Mouse (Mus musculus) spleen, adult 2 months (tissue): ENCODE measurements at regions not wholly inside any gene's neighbourhood (a gene's known extent, or its start where the extent isn't known, plus 50 kb on each side); places are given as distances from the start of the nearest gene placed in this dataset.

Experiments used
- DNase-seq, 2 experiments: peaks; one replicate each; pipeline versions ENCODE4 v3.0.0 to v3.0.0-alpha.2; 2012 to 2021; ENCODE audit warnings: low spot score in 2 of 2, low read depth in 1 of 2
- H3K27ac ChIP-seq: fragments of 200-500 bp; 2 replicates; pipeline ENCODE4 v1.5.1; 2012; ENCODE audit warnings: low read length, inconsistent platforms; ENCODE audit not compliant: insufficient read depth
- H3K27me3 ChIP-seq: fragments of 200-500 bp; 2 replicates; pipeline ENCODE4 v1.6.1; 2012; ENCODE audit warnings: mild to moderate bottlenecking, moderate library complexity, low read length, inconsistent platforms; ENCODE audit not compliant: control insufficient read depth, insufficient read depth
- H3K36me3 ChIP-seq: fragments of 200-500 bp; 2 replicates; pipeline ENCODE4 v1.6.1; 2012; ENCODE audit warnings: mild to moderate bottlenecking, low read length, inconsistent platforms; ENCODE audit not compliant: control insufficient read depth, insufficient read depth
- H3K4me1 ChIP-seq: fragments of 200-500 bp; 2 replicates; pipeline ENCODE4 v1.6.1; 2011; ENCODE audit warnings: inconsistent platforms; ENCODE audit not compliant: control insufficient read depth, insufficient read depth, insufficient read length
- H3K4me3 ChIP-seq: fragments of 200-500 bp; 2 replicates; pipeline ENCODE4 v1.5.1; 2011; ENCODE audit warnings: mild to moderate bottlenecking, inconsistent platforms; ENCODE audit not compliant: insufficient read depth, insufficient read length; ENCODE audit errors: extremely low read depth
- CTCF ChIP-seq: fragments of 200-500 bp; IDR thresholded peaks from 2 replicates; pipeline ENCODE4 v1.5.1; 2011; ENCODE audit warnings: mild to moderate bottlenecking, inconsistent platforms; ENCODE audit not compliant: insufficient read depth, insufficient read length, insufficient replicate concordance; ENCODE audit errors: extremely low read depth
- POLR2A ChIP-seq: fragments of 200-500 bp; IDR thresholded peaks from 2 replicates; pipeline ENCODE4 v1.6.1; 2011; ENCODE audit warnings: low read depth, low read length, inconsistent platforms
- whole genome bisulfite sequencing: fragments of 180-500 bp; shearing (Covaris S2); methylation state at CpG from one replicate; pipeline ENCODE4 v1.1.7; 2018; 5-methylcytosine and 5-hydroxymethylcytosine counted together

GRCm38 (mm10) chr8:80343299-80343698, 150.3 kb upstream of the Gypa start:
- no peak overlapping the region for H3K4me3 ChIP-seq
- H3K27ac ChIP-seq = no peak overlapping the region
- H3K4me1 ChIP-seq = no peaks in the 10 kb centered on the region
- 93% methylated on average over 4 of the region's 4 CpGs for WGBS
- no peaks in the 10 kb centered on the region for H3K36me3 ChIP-seq
- H3K27me3 ChIP-seq = no peaks in the 10 kb centered on the region
- no peak for DNase-seq
- TF ChIP-seq POLR2A (no peak), CTCF (no peak)

- no peak overlapping the region for H3K27ac ChIP-seq
- H3K4me3 ChIP-seq = no peak overlapping the region
- no peaks in the 10 kb centered on the region for H3K4me1 ChIP-seq
- DNase-seq = no peak
- WGBS = 84% methylated on average over 2 of the region's 2 CpGs
- H3K27me3 ChIP-seq = no peaks in the 10 kb centered on the region
- TF ChIP-seq CTCF (no peak), POLR2A (no peak)
- H3K36me3 ChIP-seq = no peaks in the 10 kb centered on the region
Observed at GRCm38 (mm10) chr8:80337872-80338271, 155.7 kb upstream of the Gypa start.

- Histone ChIP-seq H3K4me1 (no peaks in the 10 kb centered on the region), H3K36me3 (no peaks in the 10 kb centered on the region), H3K27me3 (no peaks in the 10 kb centered on the region), H3K27ac (no peak overlapping the region), H3K4me3 (no peak overlapping the region)
- WGBS = 84% methylated on average over 2 of the region's 2 CpGs
- no peak for DNase-seq
- TF ChIP-seq CTCF (no peak), POLR2A (no peak)
Observed at GRCm38 (mm10) chr8:80328676-80329075, 164.9 kb upstream of the Gypa start.

- H3K27me3 ChIP-seq = no peaks in the 10 kb centered on the region
- WGBS = 88% methylated on average over 3 of the region's 3 CpGs
- no peaks in the 10 kb centered on the region for H3K36me3 ChIP-seq
- H3K27ac ChIP-seq = peak overlapping the region; percentile 54; the same call in 1 of the 2 replicates
- TF ChIP-seq CTCF (no peak), POLR2A (no peak)
- no peak for DNase-seq
- H3K4me3 ChIP-seq = no peak overlapping the region
- no peaks in the 10 kb centered on the region for H3K4me1 ChIP-seq
Observed at GRCm38 (mm10) chr8:80325859-80326258, 167.7 kb upstream of the Gypa start.

- WGBS = 56% methylated on average over 4 of the region's 4 CpGs
- no peaks in the 10 kb centered on the region for H3K36me3 ChIP-seq
- H3K27ac ChIP-seq = no peak overlapping the region
- TF ChIP-seq CTCF = no peak
- TF ChIP-seq POLR2A = no peak
- no peak for DNase-seq
- H3K4me1 ChIP-seq = no peaks in the 10 kb centered on the region
- no peaks in the 10 kb centered on the region for H3K27me3 ChIP-seq
- H3K4me3 ChIP-seq = no peak overlapping the region
Observed at GRCm38 (mm10) chr8:80325132-80325531, 168.4 kb upstream of the Gypa start.

GRCm38 (mm10) chr8:80318231-80318870, 175.2 kb upstream of the Gypa start:
- Histone ChIP-seq H3K27me3 (no peaks in the 10 kb centered on the region), H3K4me3 (no peak overlapping the region), H3K36me3 (no peaks in the 10 kb centered on the region), H3K27ac (no peak overlapping the region), H3K4me1 (no peaks in the 10 kb centered on the region)
- TF ChIP-seq POLR2A (no peak), CTCF (no peak)
- 48% methylated on average over 6 of the region's 6 CpGs for WGBS
- no peak for DNase-seq

- DNase-seq = no peak
- no peak overlapping the region for H3K4me3 ChIP-seq
Observed at GRCm38 (mm10) chr8:80315371-80315770, 178.2 kb upstream of the Gypa start.

More at GRCm38 (mm10) chr8:80315371-80315770, 178.2 kb upstream of the Gypa start:
- Histone ChIP-seq H3K36me3 (no peaks in the 10 kb centered on the region), H3K27ac (no peak overlapping the region), H3K27me3 (no peaks in the 10 kb centered on the region), H3K4me1 (no peaks in the 10 kb centered on the region)
- 16% methylated on average over 13 of the region's 13 CpGs for WGBS
- no peak for TF ChIP-seq POLR2A
- TF ChIP-seq CTCF = no peak
